Mouse (Mus musculus) heart, embryonic 16.5 days (tissue): ENCODE data around the gene Ndufs6. TPM values are rescaled to one million over a fixed set of nuclear protein-coding genes. Genes with fewer than 3 reads are reported as not detected.
A peak's percentile ranks its signal among the peaks of the same experiment; 100 is the strongest.

ENCODE experiments used
- ATAC-seq: fragments of 200-750 bp; cut with Nextera tagmentation; replicated peaks from 2 replicates; pipeline ENCODE4 v1.8.0; 2017; ENCODE audit warnings: moderate number of reproducible peaks; ENCODE audit not compliant: insufficient read depth, low FRiP score; ENCODE audit errors: extremely low read depth
- H3K27ac ChIP-seq: fragments of 300-500 bp; sonication (generic); 2 replicates; pipeline ENCODE4 v1.5.1; 2014; ENCODE audit warnings: mild to moderate bottlenecking, low read length, control low read depth, moderate library complexity
- H3K27me3 ChIP-seq: fragments of 300-500 bp; sonication (generic); 2 replicates; pipeline ENCODE4 v1.6.1; 2014; ENCODE audit warnings: low read length, mixed read lengths; ENCODE audit not compliant: control insufficient read depth, insufficient read depth
- H3K36me3 ChIP-seq: fragments of 300-500 bp; sonication (generic); 2 replicates; pipeline ENCODE4 v1.6.1; 2014; ENCODE audit not compliant: control insufficient read depth, insufficient read depth
- H3K4me1 ChIP-seq: fragments of 300-500 bp; sonication (generic); 2 replicates; pipeline ENCODE4 v1.6.1; 2014; ENCODE audit warnings: low read length, mixed read lengths; ENCODE audit not compliant: control insufficient read depth, insufficient read depth
- H3K4me2 ChIP-seq: fragments of 300-500 bp; sonication (generic); 2 replicates; pipeline ENCODE4 v1.6.1; 2014; ENCODE audit warnings: low read depth, mild to moderate bottlenecking, control low read depth, low read length
- H3K4me3 ChIP-seq: fragments of 300-500 bp; sonication (generic); 2 replicates; pipeline ENCODE4 v1.5.1; 2014; ENCODE audit warnings: mild to moderate bottlenecking, control low read depth, low read length
- H3K9ac ChIP-seq: fragments of 300-500 bp; sonication (generic); 2 replicates; pipeline ENCODE4 v1.6.1; 2014; ENCODE audit warnings: low read length, control low read depth
- H3K9me3 ChIP-seq: fragments of 300-500 bp; sonication (generic); replicated peaks from 2 replicates; pipeline ENCODE4 v1.6.1; 2016; ENCODE audit warnings: low read length; ENCODE audit not compliant: control insufficient read depth
- WGBS: fragments of 180-500 bp; shearing (Covaris S2); extraction: QIAGEN DNeasy Blood & Tissue Kit; methylation state at CpG from one replicate; pipeline ENCODE4 v1.1.7; 2014; 5-methylcytosine and 5-hydroxymethylcytosine counted together
- polyA plus RNA-seq: library from polyadenylated mRNA; unstranded; fragments of >200 nt; fragmentation: Nextera tagmentation; extraction: Ambion mirVana; gene quantifications from 2 replicates; pipeline ENCODE4 v1.2.1, GENCODE M21; 2015

The Ndufs6 gene
- polyA plus RNA-seq: 798 and 819 TPM in 2 replicates

GRCm38 (mm10) chr13:73327827-73328698, at the start of gene Ndufs6, which contains the start of gene Mrpl36:
Ndufs6 (minus strand) TSS chr13:73328542.
Mrpl36 (plus strand) TSS chr13:73328513.
- ATAC-seq: peak; percentile 85
- Histone ChIP-seq H3K9me3 (no peaks in the 10 kb centered on the region), H3K4me3 (peak within 1 kb of the TSS; percentile 94), H3K4me2 (peak within 1 kb of the TSS; percentile 80), H3K9ac (peak within 1 kb of the TSS; percentile 93), H3K4me1 (peaks cover 41% of the 10 kb centered on the region), H3K36me3 (peaks cover 27% of the 10 kb centered on the region), H3K27me3 (no peaks in the 10 kb centered on the region), H3K27ac (peak within 1 kb of the TSS; percentile 84)
- under 1% methylated on average over 45 of the region's 45 CpGs for WGBS

GRCm38 (mm10) chr13:73377637-73378036, 49.3 kb upstream of the Ndufs6 start:
- no peaks in the 10 kb centered on the region for H3K27me3 ChIP-seq
- H3K36me3 ChIP-seq: no peaks in the 10 kb centered on the region
- no peak overlapping the region for H3K9ac ChIP-seq
- WGBS: 78% methylated on average over 9 of the region's 9 CpGs
- H3K27ac ChIP-seq: no peak overlapping the region
- no peak overlapping the region for H3K4me3 ChIP-seq
- H3K9me3 ChIP-seq: no peaks in the 10 kb centered on the region
- H3K4me1 ChIP-seq: no peaks in the 10 kb centered on the region
- no peak overlapping the region for H3K4me2 ChIP-seq
- no peak for ATAC-seq

GRCm38 (mm10) chr13:73374612-73375011, 46.3 kb upstream of the Ndufs6 start:
- no peak for ATAC-seq
- Histone ChIP-seq H3K27me3 (no peaks in the 10 kb centered on the region), H3K27ac (no peak overlapping the region), H3K4me2 (no peak overlapping the region), H3K4me1 (no peaks in the 10 kb centered on the region), H3K36me3 (no peaks in the 10 kb centered on the region), H3K9me3 (no peaks in the 10 kb centered on the region), H3K9ac (no peak overlapping the region), H3K4me3 (no peak overlapping the region)
- 74% methylated on average over 2 of the region's 2 CpGs for WGBS

- Histone ChIP-seq H3K27ac (no peak overlapping the region), H3K9ac (no peak overlapping the region), H3K9me3 (no peaks in the 10 kb centered on the region), H3K27me3 (no peaks in the 10 kb centered on the region), H3K4me3 (no peak overlapping the region), H3K4me2 (no peak overlapping the region), H3K36me3 (no peaks in the 10 kb centered on the region), H3K4me1 (no peaks in the 10 kb centered on the region)
- 75% methylated on average over 4 of the region's 4 CpGs for WGBS
- no peak for ATAC-seq
Measured at GRCm38 (mm10) chr13:73373367-73373766, 45.0 kb upstream of the Ndufs6 start.

GRCm38 (mm10) chr13:73357106-73357505, 28.8 kb upstream of the Ndufs6 start:
- no peak for ATAC-seq
- Histone ChIP-seq H3K36me3 (no peaks in the 10 kb centered on the region), H3K27me3 (no peaks in the 10 kb centered on the region), H3K9ac (no peak overlapping the region), H3K27ac (no peak overlapping the region), H3K4me3 (no peak overlapping the region), H3K9me3 (no peaks in the 10 kb centered on the region), H3K4me2 (no peak overlapping the region), H3K4me1 (no peaks in the 10 kb centered on the region; the same call in none of the 2 replicates)
- WGBS: 79% methylated on average over 3 of the region's 3 CpGs

GRCm38 (mm10) chr13:73352491-73352890, 24.1 kb upstream of the Ndufs6 start:
- Histone ChIP-seq H3K9ac (no peak overlapping the region), H3K4me3 (no peak overlapping the region), H3K27ac (no peak overlapping the region), H3K4me1 (no peaks in the 10 kb centered on the region; the same call in none of the 2 replicates), H3K36me3 (no peaks in the 10 kb centered on the region), H3K27me3 (no peaks in the 10 kb centered on the region), H3K9me3 (no peaks in the 10 kb centered on the region), H3K4me2 (no peak overlapping the region)
- ATAC-seq: no peak

- Histone ChIP-seq H3K27ac (no peak overlapping the region), H3K9me3 (no peaks in the 10 kb centered on the region), H3K27me3 (no peaks in the 10 kb centered on the region), H3K4me1 (no peaks in the 10 kb centered on the region; the same call in none of the 2 replicates), H3K36me3 (no peaks in the 10 kb centered on the region), H3K9ac (no peak overlapping the region), H3K4me2 (no peak overlapping the region), H3K4me3 (no peak overlapping the region)
- 48% methylated on average over 3 of the region's 3 CpGs for WGBS
- ATAC-seq: no peak
Measured at GRCm38 (mm10) chr13:73351910-73352309, 23.6 kb upstream of the Ndufs6 start.

- Histone ChIP-seq H3K4me1 (no peaks in the 10 kb centered on the region; the same call in none of the 2 replicates), H3K9ac (no peak overlapping the region), H3K36me3 (no peaks in the 10 kb centered on the region), H3K4me3 (no peak overlapping the region), H3K9me3 (no peaks in the 10 kb centered on the region), H3K4me2 (no peak overlapping the region), H3K27ac (no peak overlapping the region), H3K27me3 (no peaks in the 10 kb centered on the region)
- 84% methylated on average over 9 of the region's 9 CpGs for WGBS
- no peak for ATAC-seq
Measured at GRCm38 (mm10) chr13:73350741-73351140, 22.4 kb upstream of the Ndufs6 start.

GRCm38 (mm10) chr13:73347922-73348650, 19.7 kb upstream of the Ndufs6 start:
- no peaks in the 10 kb centered on the region for H3K27me3 ChIP-seq
- ATAC-seq: no peak
- WGBS: 60% methylated on average over 7 of the region's 7 CpGs
- peaks cover 3% of the 10 kb centered on the region for H3K4me1 ChIP-seq
- H3K27ac ChIP-seq: no peak overlapping the region
- no peaks in the 10 kb centered on the region for H3K9me3 ChIP-seq
- no peak overlapping the region for H3K4me3 ChIP-seq
- H3K4me2 ChIP-seq: no peak overlapping the region
- H3K36me3 ChIP-seq: no peaks in the 10 kb centered on the region
- H3K9ac ChIP-seq: no peak overlapping the region
